Mouse (Mus musculus) liver, adult 2 months (tissue): ENCODE measurements at regions not wholly inside any gene's neighbourhood (a gene's known extent, or its start where the extent isn't known, plus 50 kb on each side); places are given as distances from the start of the nearest gene placed in this dataset.

Source experiments
- DNase-seq: peaks from one replicate; pipeline ENCODE4 v3.0.0-alpha.2; 2011; ENCODE audit warnings: low read depth, low spot score; ENCODE audit errors: extremely low read depth
- H3K27ac ChIP-seq: fragments of 200-500 bp; replicated peaks from 2 replicates; pipeline ENCODE4 v1.5.1; 2012; ENCODE audit warnings: low read depth, mild to moderate bottlenecking, control low read depth, inconsistent platforms, low read length; ENCODE audit not compliant: insufficient read depth
- H3K27me3 ChIP-seq: fragments of 200-500 bp; 2 replicates; pipeline ENCODE4 v1.6.1; 2012; ENCODE audit warnings: mild to moderate bottlenecking, moderate library complexity, low read length, inconsistent platforms; ENCODE audit not compliant: control insufficient read depth, insufficient read depth
- H3K36me3 ChIP-seq: fragments of 200-500 bp; 2 replicates; pipeline ENCODE4 v1.6.1; 2012; ENCODE audit warnings: low read length, inconsistent platforms; ENCODE audit not compliant: control insufficient read depth, insufficient read depth
- H3K4me1 ChIP-seq: fragments of 200-500 bp; 2 replicates; pipeline ENCODE4 v1.6.1; 2011; ENCODE audit warnings: low read length; ENCODE audit not compliant: control insufficient read depth, insufficient read depth
- H3K4me3 ChIP-seq: fragments of 200-500 bp; 2 replicates; pipeline ENCODE4 v1.5.1; 2011; ENCODE audit warnings: low read depth, mild to moderate bottlenecking, control low read depth, low read length, moderate library complexity; ENCODE audit not compliant: insufficient read depth
- H3K79me2 ChIP-seq: fragments of 200-500 bp; 2 replicates; pipeline ENCODE4 v1.6.1; 2012; ENCODE audit warnings: inconsistent platforms, mild to moderate bottlenecking, low read length, moderate library complexity; ENCODE audit not compliant: control insufficient read depth, insufficient read depth
- H3K9ac ChIP-seq: fragments of 200-500 bp; 2 replicates; pipeline ENCODE4 v1.6.1; 2012; ENCODE audit warnings: low read depth, mild to moderate bottlenecking, control low read depth, inconsistent platforms, low read length
- CTCF ChIP-seq: fragments of 200-500 bp; IDR thresholded peaks from 2 replicates; pipeline ENCODE4 v1.5.1; 2011; ENCODE audit warnings: low read depth, low read length, control low read depth
- POLR2A ChIP-seq: fragments of 200-500 bp; IDR thresholded peaks from 2 replicates; pipeline ENCODE4 v1.6.1; 2011; ENCODE audit warnings: low read length, control low read depth; ENCODE audit not compliant: insufficient read depth; ENCODE audit errors: extremely low read depth
- WGBS: fragments of 180-500 bp; shearing (Covaris S2); methylation state at CpG from one replicate; pipeline ENCODE4 v1.1.7; 2018; 5-methylcytosine and 5-hydroxymethylcytosine counted together

DNA sequence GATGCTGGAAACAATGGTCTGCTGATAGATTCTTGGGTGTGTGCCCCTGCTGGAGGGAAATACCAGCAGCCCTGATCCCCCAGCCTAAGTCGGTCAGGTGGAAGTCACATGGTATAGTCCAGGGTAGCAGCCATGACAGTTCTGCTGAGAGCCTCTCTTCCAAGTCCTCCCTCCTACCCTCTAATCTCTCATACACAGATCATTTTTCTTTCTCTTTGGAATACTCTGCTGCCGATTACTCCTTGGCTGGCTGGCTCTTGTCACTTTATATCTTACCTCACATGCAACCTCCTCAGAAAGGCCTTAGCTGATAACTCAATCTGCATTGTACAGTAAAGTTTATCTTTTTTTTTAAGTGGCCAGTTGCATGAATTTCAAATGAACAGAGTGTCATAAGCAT, 162.5 kb upstream of the Kbtbd8 start:
- TF ChIP-seq POLR2A: no peak
- no peak for TF ChIP-seq CTCF
- Histone ChIP-seq H3K27ac (no peak overlapping the region), H3K36me3 (no peaks in the 10 kb centered on the region), H3K9ac (no peak overlapping the region), H3K4me1 (no peaks in the 10 kb centered on the region), H3K79me2 (no peaks in the 10 kb centered on the region), H3K27me3 (no peaks in the 10 kb centered on the region), H3K4me3 (no peak overlapping the region)
- WGBS: 82% methylated on average over 2 of the region's 2 CpGs
- DNase-seq: no peak

DNA sequence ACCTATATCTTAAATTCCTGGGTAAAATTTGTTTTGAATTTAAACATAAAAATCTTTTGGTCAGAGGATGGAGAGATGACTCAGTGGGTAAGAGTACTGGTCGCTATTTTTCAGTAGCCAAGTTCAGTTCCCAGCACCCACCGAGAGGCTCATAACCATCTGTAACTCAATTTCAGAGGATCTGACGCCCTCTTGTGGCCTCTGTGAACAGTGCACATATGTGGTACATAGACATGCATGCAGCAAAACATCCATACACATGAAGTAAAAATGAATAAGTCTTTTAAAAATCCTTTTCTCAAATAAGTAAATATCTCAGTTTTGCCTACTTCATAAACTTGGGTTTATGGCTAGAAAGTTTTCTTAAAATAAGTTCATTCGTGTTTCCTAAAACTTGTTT, 163.4 kb upstream of the Kbtbd8 start:
- no peak for TF ChIP-seq CTCF
- no peak for TF ChIP-seq POLR2A
- H3K27ac ChIP-seq: no peak overlapping the region

DNA sequence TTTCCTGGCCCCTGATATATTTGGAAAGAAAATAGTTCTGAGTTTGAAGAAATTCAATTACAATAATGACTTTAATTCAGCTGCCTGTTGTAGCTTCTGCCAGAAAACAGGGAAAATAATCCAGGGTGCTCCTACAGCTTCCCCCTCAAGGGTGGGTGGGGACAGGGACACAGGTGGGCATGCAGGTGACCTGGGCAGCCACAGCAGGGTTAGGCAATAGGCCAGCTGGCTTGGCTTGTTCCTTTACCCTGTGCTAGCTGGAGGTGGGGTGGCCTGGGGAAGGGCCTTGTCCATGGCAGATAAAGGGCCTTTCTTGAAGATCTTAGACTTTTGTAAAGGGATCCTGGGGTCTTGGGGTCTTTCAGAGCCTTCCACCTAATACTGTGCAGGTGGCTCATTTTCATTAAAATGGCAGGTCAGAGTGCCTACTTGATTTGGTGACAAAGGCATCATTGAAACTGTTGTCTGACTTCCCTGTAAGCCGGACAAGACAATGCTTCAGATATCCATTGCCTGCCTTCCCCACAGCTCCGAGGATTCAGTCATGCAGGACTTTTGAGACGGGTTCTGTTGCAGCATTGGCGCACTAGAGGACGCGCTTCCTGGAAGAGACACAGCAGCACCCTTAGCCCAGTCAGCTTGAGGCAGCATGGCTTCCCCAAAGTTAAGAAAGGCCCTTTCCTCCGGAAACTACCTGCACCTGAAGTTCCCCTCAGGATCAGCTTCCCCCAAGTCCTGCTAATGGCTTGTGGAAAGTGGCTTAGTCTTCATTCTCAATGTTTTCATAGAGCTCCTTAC, 164.9 kb upstream of the Kbtbd8 start:
- Histone ChIP-seq H3K27me3 (no peaks in the 10 kb centered on the region), H3K4me1 (no peaks in the 10 kb centered on the region), H3K36me3 (no peaks in the 10 kb centered on the region), H3K79me2 (no peaks in the 10 kb centered on the region), H3K9ac (no peak overlapping the region), H3K4me3 (no peak overlapping the region), H3K27ac (no peak overlapping the region)
- TF ChIP-seq POLR2A (no peak), CTCF (no peak)
- DNase-seq: no peak
- WGBS: 93% methylated on average over 7 of the region's 7 CpGs

More for the DNA sequence above, 163.4 kb upstream of the Kbtbd8 start:
- Histone ChIP-seq H3K27me3 (no peaks in the 10 kb centered on the region), H3K4me3 (no peak overlapping the region), H3K79me2 (no peaks in the 10 kb centered on the region), H3K9ac (no peak overlapping the region), H3K4me1 (no peaks in the 10 kb centered on the region), H3K36me3 (no peaks in the 10 kb centered on the region)
- 81% methylated on average over 4 of the region's 4 CpGs for WGBS
- DNase-seq: no peak

DNA sequence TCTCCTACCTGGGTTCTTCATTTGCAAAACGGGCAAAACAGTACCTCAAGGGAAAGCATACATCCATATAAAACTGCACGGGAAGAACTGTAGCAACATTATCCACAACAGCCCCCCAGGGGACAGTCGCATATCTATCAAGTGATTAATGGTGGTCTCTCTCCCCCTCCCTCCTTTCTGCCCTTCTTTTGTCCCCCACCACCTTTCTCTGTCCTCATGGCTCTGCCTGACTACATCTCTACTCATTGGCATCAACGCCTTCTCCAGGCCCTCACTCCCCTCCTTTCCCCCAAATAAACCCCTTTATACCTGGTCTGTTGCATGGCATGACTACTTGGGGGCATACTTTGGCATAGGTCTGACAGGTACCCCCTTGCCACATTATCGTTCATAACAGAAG, 166.1 kb upstream of the Kbtbd8 start:
- no peak overlapping the region for H3K4me3 ChIP-seq
- H3K4me1 ChIP-seq: no peaks in the 10 kb centered on the region
- DNase-seq: no peak
- H3K27me3 ChIP-seq: no peaks in the 10 kb centered on the region
- no peak overlapping the region for H3K9ac ChIP-seq
- no peaks in the 10 kb centered on the region for H3K36me3 ChIP-seq
- TF ChIP-seq CTCF: no peak
- TF ChIP-seq POLR2A: no peak
- 86% methylated on average over 5 of the region's 5 CpGs for WGBS
- no peak overlapping the region for H3K27ac ChIP-seq
- no peaks in the 10 kb centered on the region for H3K79me2 ChIP-seq

DNA sequence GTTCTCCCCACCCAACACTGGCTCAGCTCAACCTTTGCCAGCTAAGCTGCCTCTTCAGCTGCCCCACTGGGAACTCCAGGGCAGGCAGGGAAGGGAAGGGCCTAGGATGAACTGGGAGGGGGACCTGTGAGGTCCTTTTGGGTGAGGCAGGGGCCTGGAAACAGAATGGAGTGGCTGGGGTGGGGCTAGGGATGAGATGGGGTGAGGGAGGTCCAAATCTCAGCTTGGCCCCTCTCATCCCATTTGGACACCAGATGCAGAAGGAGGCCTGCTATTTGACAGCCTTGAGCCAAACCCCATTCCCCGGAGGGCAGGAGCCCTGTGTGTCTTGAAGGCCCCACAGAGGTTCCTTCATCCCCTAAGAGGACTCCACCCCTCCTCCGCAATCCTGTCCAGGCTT, 166.7 kb upstream of the Kbtbd8 start:
- WGBS: 83% methylated on average over 2 of the region's 2 CpGs
- TF ChIP-seq POLR2A (no peak), CTCF (no peak)
- no peak for DNase-seq

DNA sequence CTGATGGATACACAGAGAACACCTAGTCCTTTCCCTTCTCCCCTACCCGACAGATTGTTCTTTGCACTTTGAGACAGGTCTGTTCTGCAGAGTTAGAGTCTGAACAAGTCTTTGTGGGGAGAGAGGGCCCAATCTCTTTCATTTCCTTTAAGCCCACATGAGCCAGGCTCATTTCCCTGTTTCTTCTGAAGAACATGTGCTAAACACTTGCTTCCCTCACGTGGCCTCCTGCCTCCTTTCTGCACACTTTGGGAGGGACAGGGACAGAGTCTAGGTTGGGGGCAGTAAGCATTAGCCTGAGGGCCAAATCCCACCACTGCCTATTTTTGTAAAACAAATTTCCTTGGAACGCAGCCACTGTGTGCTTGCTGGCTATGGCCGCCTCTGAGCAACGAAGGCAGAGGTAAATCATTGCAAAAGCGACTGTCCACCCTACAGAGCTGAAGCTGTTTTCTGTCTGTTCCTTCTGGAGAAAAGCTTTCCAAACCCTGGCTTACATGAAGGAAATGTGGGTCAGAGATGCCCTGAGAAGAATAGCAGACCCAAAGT, 170.6 kb upstream of the Kbtbd8 start:
- 87% methylated on average over 6 of the region's 6 CpGs for WGBS
- no peak for TF ChIP-seq POLR2A
- TF ChIP-seq CTCF: no peak
- no peak overlapping the region for H3K27ac ChIP-seq
- H3K4me1 ChIP-seq: no peaks in the 10 kb centered on the region
- DNase-seq: no peak
- H3K36me3 ChIP-seq: no peaks in the 10 kb centered on the region
- no peaks in the 10 kb centered on the region for H3K79me2 ChIP-seq
- no peak overlapping the region for H3K4me3 ChIP-seq
- no peaks in the 10 kb centered on the region for H3K27me3 ChIP-seq
- no peak overlapping the region for H3K9ac ChIP-seq

More for the DNA sequence above, 166.7 kb upstream of the Kbtbd8 start:
- no peak overlapping the region for H3K27ac ChIP-seq
- no peaks in the 10 kb centered on the region for H3K4me1 ChIP-seq
- no peaks in the 10 kb centered on the region for H3K79me2 ChIP-seq
- no peaks in the 10 kb centered on the region for H3K27me3 ChIP-seq
- H3K9ac ChIP-seq: no peak overlapping the region
- no peaks in the 10 kb centered on the region for H3K36me3 ChIP-seq
- no peak overlapping the region for H3K4me3 ChIP-seq
